Mouse (Mus musculus) kidney, embryonic 15.5 days (tissue): ENCODE data around the gene Dnmt3l. TPM values are rescaled to one million over a fixed set of nuclear protein-coding genes. Genes with fewer than 3 reads are reported as not detected.

Experiments
- ATAC-seq: fragments of 200-750 bp; cut with Nextera tagmentation; replicated peaks from 2 replicates; pipeline ENCODE4 v1.8.0; 2017; ENCODE audit warnings: moderate TSS enrichment; ENCODE audit not compliant: low FRiP score
- H3K27ac ChIP-seq: fragments of 300-500 bp; sonication (generic); 2 replicates; pipeline ENCODE4 v1.5.1; 2015; ENCODE audit warnings: mild to moderate bottlenecking, inconsistent platforms
- H3K27me3 ChIP-seq: fragments of 300-500 bp; sonication (generic); 2 replicates; pipeline ENCODE4 v1.6.1; 2015; ENCODE audit warnings: inconsistent platforms
- H3K36me3 ChIP-seq: fragments of 300-500 bp; sonication (generic); 2 replicates; pipeline ENCODE4 v1.6.1; 2015; ENCODE audit warnings: inconsistent platforms
- H3K4me1 ChIP-seq: fragments of 300-500 bp; sonication (generic); 2 replicates; pipeline ENCODE4 v1.6.1; 2015; ENCODE audit warnings: inconsistent platforms
- H3K4me2 ChIP-seq: fragments of 300-500 bp; sonication (generic); 2 replicates; pipeline ENCODE4 v1.6.1; 2015; ENCODE audit warnings: moderate library complexity, mild to moderate bottlenecking, inconsistent platforms
- H3K4me3 ChIP-seq: fragments of 300-500 bp; sonication (generic); replicated peaks from 2 replicates; pipeline ENCODE4 v1.5.1; 2015; ENCODE audit warnings: mild to moderate bottlenecking, inconsistent platforms
- H3K9ac ChIP-seq: fragments of 300-500 bp; sonication (generic); 2 replicates; pipeline ENCODE4 v1.6.1; 2015; ENCODE audit warnings: mild to moderate bottlenecking, inconsistent platforms
- H3K9me3 ChIP-seq: fragments of 300-500 bp; sonication (generic); replicated peaks from 2 replicates; pipeline ENCODE4 v1.6.1; 2016; ENCODE audit warnings: inconsistent platforms
- WGBS: fragments of 180-500 bp; shearing (Covaris S2); methylation state at CpG from one replicate; pipeline ENCODE4 v1.1.7; 2015; ENCODE audit warnings: mixed read lengths; 5-methylcytosine and 5-hydroxymethylcytosine counted together
- polyA plus RNA-seq: library from polyadenylated mRNA; unstranded; fragments of >200 nt; fragmentation: Nextera tagmentation; extraction: Ambion mirVana; gene quantifications from 2 replicates; pipeline ENCODE4 v1.2.1, GENCODE M21; 2015

The Dnmt3l gene
- polyA plus RNA-seq, 1 experiment from 2014 or later = 0.68 TPM

- H3K9me3 ChIP-seq = no peaks in the 10 kb centered on the region
- 60% methylated on average over 7 of the region's 7 CpGs for WGBS
- peaks cover 4% of the 10 kb centered on the region for H3K27me3 ChIP-seq
- ATAC-seq = no peak
- no peak overlapping the region for H3K4me2 ChIP-seq
- no peak overlapping the region for H3K9ac ChIP-seq
- H3K4me1 ChIP-seq = peaks cover 9% of the 10 kb centered on the region; the same call in 1 of the 2 replicates
- H3K27ac ChIP-seq = no peak overlapping the region
- H3K36me3 ChIP-seq = no peaks in the 10 kb centered on the region
- H3K4me3 ChIP-seq = no peak overlapping the region
Observed at GRCm38 (mm10) chr10:78042096-78042495, 349 bp downstream of the Dnmt3l start.

- no peaks in the 10 kb centered on the region for H3K9me3 ChIP-seq
- no peak for ATAC-seq
- H3K27ac ChIP-seq = no peak overlapping the region
- peak overlapping the region; percentile 56 for H3K4me2 ChIP-seq
- peaks cover 9% of the 10 kb centered on the region; the same call in 1 of the 2 replicates for H3K4me1 ChIP-seq
- no peaks in the 10 kb centered on the region for H3K36me3 ChIP-seq
- H3K4me3 ChIP-seq = peak overlapping the region; percentile 30
- H3K27me3 ChIP-seq = peaks cover 4% of the 10 kb centered on the region
- H3K9ac ChIP-seq = no peak overlapping the region
- 57% methylated on average over 14 of the region's 14 CpGs for WGBS
Observed at GRCm38 (mm10) chr10:78042697-78043405, 1.1 kb downstream of the Dnmt3l start.

- peak; percentile 61 for ATAC-seq
- H3K4me3 ChIP-seq = peak within 1 kb of the TSS; percentile 30
- peaks cover 4% of the 10 kb centered on the region for H3K27me3 ChIP-seq
- H3K27ac ChIP-seq = no peak within 1 kb of the TSS
- 4% methylated on average over 27 of the region's 27 CpGs for WGBS
- H3K9me3 ChIP-seq = no peaks in the 10 kb centered on the region
- peaks cover 9% of the 10 kb centered on the region; the same call in 1 of the 2 replicates for H3K4me1 ChIP-seq
- H3K4me2 ChIP-seq = peak within 1 kb of the TSS; percentile 56
- H3K9ac ChIP-seq = no peak within 1 kb of the TSS
- H3K36me3 ChIP-seq = no peaks in the 10 kb centered on the region
Observed at GRCm38 (mm10) chr10:78043406-78043836, 1.7 kb downstream of the Dnmt3l start, which contains the start of gene Aire. Gene Aire, minus strand, starts transcription at chr10:78043610.

- Histone ChIP-seq H3K27ac (no peak overlapping the region), H3K27me3 (peaks cover 4% of the 10 kb centered on the region), H3K9me3 (no peaks in the 10 kb centered on the region), H3K4me1 (peaks cover 9% of the 10 kb centered on the region; the same call in 1 of the 2 replicates), H3K4me2 (no peak overlapping the region), H3K9ac (no peak overlapping the region), H3K36me3 (no peaks in the 10 kb centered on the region), H3K4me3 (no peak overlapping the region)
- ATAC-seq = no peak
- 83% methylated on average over 1 of the region's 1 CpGs for WGBS
Observed at GRCm38 (mm10) chr10:78044531-78044930, 2.8 kb downstream of the Dnmt3l start.

GRCm38 (mm10) chr10:78046388-78046787 is 4.6 kb downstream of the Dnmt3l start:
- no peak overlapping the region for H3K4me3 ChIP-seq
- H3K36me3 ChIP-seq = no peaks in the 10 kb centered on the region
- H3K4me1 ChIP-seq = peaks cover 9% of the 10 kb centered on the region; the same call in 1 of the 2 replicates
- no peak overlapping the region for H3K27ac ChIP-seq
- H3K9ac ChIP-seq = no peak overlapping the region
- ATAC-seq = no peak
- no peaks in the 10 kb centered on the region for H3K9me3 ChIP-seq
- H3K27me3 ChIP-seq = peaks cover 4% of the 10 kb centered on the region
- 86% methylated on average over 4 of the region's 4 CpGs for WGBS
- no peak overlapping the region for H3K4me2 ChIP-seq

- peaks cover 5% of the 10 kb centered on the region; the same call in 1 of the 2 replicates for H3K4me1 ChIP-seq
- H3K27ac ChIP-seq = no peak overlapping the region
- no peaks in the 10 kb centered on the region for H3K27me3 ChIP-seq
- H3K9me3 ChIP-seq = no peaks in the 10 kb centered on the region
- WGBS = 86% methylated on average over 9 of the region's 10 CpGs
- H3K36me3 ChIP-seq = no peaks in the 10 kb centered on the region
- no peak overlapping the region for H3K9ac ChIP-seq
- H3K4me3 ChIP-seq = no peak overlapping the region
- no peak for ATAC-seq
- H3K4me2 ChIP-seq = no peak overlapping the region
Observed at GRCm38 (mm10) chr10:78048061-78048730, 6.4 kb downstream of the Dnmt3l start.

- Histone ChIP-seq H3K4me2 (no peak overlapping the region), H3K9ac (no peak overlapping the region), H3K4me1 (no peaks in the 10 kb centered on the region), H3K36me3 (no peaks in the 10 kb centered on the region), H3K27me3 (no peaks in the 10 kb centered on the region), H3K27ac (no peak overlapping the region), H3K9me3 (no peaks in the 10 kb centered on the region), H3K4me3 (no peak overlapping the region)
- 54% methylated on average over 11 of the region's 11 CpGs for WGBS
- no peak for ATAC-seq
Observed at GRCm38 (mm10) chr10:78049519-78050035, 7.8 kb downstream of the Dnmt3l start.

GRCm38 (mm10) chr10:78054633-78055565 is 13.2 kb downstream of the Dnmt3l start:
- ATAC-seq = no peak
- 0 out of 2 replicates have a peak, but pooled peaks cover 3% of the 10 kb centered on the region for H3K4me1 ChIP-seq
- H3K36me3 ChIP-seq = no peaks in the 10 kb centered on the region
- H3K27me3 ChIP-seq = no peaks in the 10 kb centered on the region
- no peaks in the 10 kb centered on the region for H3K9me3 ChIP-seq
- no peak overlapping the region for H3K4me2 ChIP-seq
- H3K4me3 ChIP-seq = no peak overlapping the region
- WGBS = 63% methylated on average over 19 of the region's 19 CpGs
- H3K27ac ChIP-seq = no peak overlapping the region
- H3K9ac ChIP-seq = no peak overlapping the region

GRCm38 (mm10) chr10:78057056-78057455 is 15.3 kb downstream of the Dnmt3l start:
- no peak for ATAC-seq
- Histone ChIP-seq H3K9me3 (no peaks in the 10 kb centered on the region), H3K4me1 (0 out of 2 replicates have a peak, but pooled peaks cover 3% of the 10 kb centered on the region), H3K36me3 (no peaks in the 10 kb centered on the region), H3K27ac (no peak overlapping the region), H3K9ac (no peak overlapping the region), H3K4me2 (no peak overlapping the region), H3K27me3 (no peaks in the 10 kb centered on the region), H3K4me3 (no peak overlapping the region)
- WGBS = 86% methylated on average over 8 of the region's 8 CpGs

GRCm38 (mm10) chr10:78063122-78063521 is 21.4 kb downstream of the Dnmt3l start:
- Histone ChIP-seq H3K9ac (no peak overlapping the region), H3K4me3 (no peak overlapping the region), H3K9me3 (no peaks in the 10 kb centered on the region), H3K4me2 (no peak overlapping the region), H3K36me3 (no peaks in the 10 kb centered on the region), H3K27me3 (peaks cover 10% of the 10 kb centered on the region; the same call in 1 of the 2 replicates), H3K4me1 (no peaks in the 10 kb centered on the region), H3K27ac (no peak overlapping the region)
- WGBS = 82% methylated on average over 9 of the region's 9 CpGs
- ATAC-seq = no peak

GRCm38 (mm10) chr10:78067226-78067625 is 25.5 kb downstream of the Dnmt3l start:
- H3K27ac ChIP-seq = no peak overlapping the region
- peaks cover 14% of the 10 kb centered on the region; the same call in 1 of the 2 replicates for H3K27me3 ChIP-seq
- no peak overlapping the region for H3K4me2 ChIP-seq
- H3K4me3 ChIP-seq = no peak overlapping the region
- peaks cover 15% of the 10 kb centered on the region for H3K4me1 ChIP-seq
- 40% methylated on average over 4 of the region's 4 CpGs for WGBS
- 0 out of 2 replicates have a peak, but pooled peaks cover 3% of the 10 kb centered on the region for H3K36me3 ChIP-seq
- H3K9me3 ChIP-seq = no peaks in the 10 kb centered on the region
- no peak overlapping the region for H3K9ac ChIP-seq
- 0 out of 2 replicates have a peak, but pooled peaks have one; percentile 7 for ATAC-seq
